Mouse (Mus musculus) CH12.LX (cell line): ENCODE results near the gene H2-Q4. TPM values are rescaled to one million over a fixed set of nuclear protein-coding genes. Genes with fewer than 3 reads are reported as not detected.
"Not testable (repeated sequence)": the region's sequence is repeated elsewhere in the genome, so short reads cannot be mapped to it uniquely, and the experiment has no call there.

Source experiments
- DNase-seq: peaks from one replicate; pipeline ENCODE4 v3.0.0-alpha.2; 2013; ENCODE audit errors: extremely low read depth
- H3K27ac ChIP-seq: 2 replicates; pipeline ENCODE4 v1.5.1; 2012; ENCODE audit warnings: low read depth, mild to moderate bottlenecking, control low read depth, moderate library complexity; ENCODE audit not compliant: insufficient read depth
- H3K27me3 ChIP-seq: replicated peaks from 2 replicates; pipeline ENCODE3; 2012; ENCODE audit warnings: inconsistent platforms
- H3K36me3 ChIP-seq, 2 experiments: replicated peaks in 1 of 2; 2 replicates each; pipeline versions ENCODE3 to v1.6.1; 2012; ENCODE audit warnings: inconsistent platforms in 1 of 2, low read length in 1 of 2, mild to moderate bottlenecking in 1 of 2, mixed read lengths in 1 of 2, moderate library complexity in 1 of 2; ENCODE audit not compliant: control insufficient read depth in 1 of 2, insufficient read depth in 1 of 2
- H3K4me1 ChIP-seq, 2 experiments: 2 replicates each; pipeline ENCODE4 v1.6.1; 2012; ENCODE audit warnings: inconsistent platforms in 1 of 2, moderate library complexity in 1 of 2; ENCODE audit not compliant: insufficient read depth in 2 of 2, control insufficient read depth in 1 of 2
- H3K4me2 ChIP-seq: 2 replicates; pipeline ENCODE4 v1.6.1; 2012; ENCODE audit warnings: low read depth, mild to moderate bottlenecking, control low read depth; ENCODE audit not compliant: poor library complexity, insufficient read depth, severe bottlenecking
- H3K4me3 ChIP-seq, 3 experiments: fragments of 150-350 bp in 1 of 3; sonication (generic) in 1 of 3; replicated peaks in 1 of 3; 2 replicates each; pipeline versions ENCODE3 to v1.5.1; 2011 to 2012; ENCODE audit warnings: low read depth in 2 of 3, low read length in 2 of 3, mild to moderate bottlenecking in 2 of 3, moderate library complexity in 2 of 3, control low read depth in 1 of 3, improper control_type of control experiment in 1 of 3, inconsistent platforms in 1 of 3, mixed read lengths in 1 of 3; ENCODE audit not compliant: poor library complexity in 1 of 3
- H3K79me2 ChIP-seq: replicated peaks from 2 replicates; pipeline ENCODE4 v1.6.1; 2012; ENCODE audit warnings: mild to moderate bottlenecking, moderate library complexity; ENCODE audit not compliant: control insufficient read depth, poor library complexity, insufficient read depth, severe bottlenecking; ENCODE audit errors: extremely low read depth
- H3K9ac ChIP-seq: 2 replicates; pipeline ENCODE4 v1.6.1; 2012; ENCODE audit warnings: low read depth, mild to moderate bottlenecking, control low read depth, moderate library complexity; ENCODE audit not compliant: insufficient read depth
- H3K9me3 ChIP-seq: replicated peaks from 2 replicates; pipeline ENCODE3; 2012; ENCODE audit warnings: low read length, inconsistent platforms, mixed read lengths
- BHLHE40 ChIP-seq: IDR thresholded peaks from 2 replicates; pipeline ENCODE4 v1.6.1; 2011; ENCODE audit warnings: mild to moderate bottlenecking, low read depth, low read length, improper control_type of control experiment
- ELF1 ChIP-seq: IDR thresholded peaks from 2 replicates; pipeline ENCODE4 v1.6.1; 2014; ENCODE audit warnings: low read depth, mild to moderate bottlenecking, inconsistent platforms, low read length, improper control_type of control experiment
- IRF4 ChIP-seq: IDR thresholded peaks from 2 replicates; pipeline ENCODE4 v1.6.1; 2014; ENCODE audit warnings: low read depth, mild to moderate bottlenecking, inconsistent platforms, low read length, improper control_type of control experiment
- JUND ChIP-seq: conservative IDR thresholded peaks from 2 replicates; pipeline ENCODE4 v1.6.1; 2011; ENCODE audit warnings: low read depth, low read length, improper control_type of control experiment
- MAX ChIP-seq: IDR thresholded peaks from 2 replicates; pipeline ENCODE4 v1.6.1; 2011; ENCODE audit warnings: low read length, improper control_type of control experiment
- MYC ChIP-seq: IDR thresholded peaks from 2 replicates; pipeline ENCODE4 v1.6.1; 2011; ENCODE audit warnings: low read depth, mild to moderate bottlenecking, improper control_type of control experiment, low read length
- NELFE ChIP-seq: IDR thresholded peaks from 2 replicates; pipeline ENCODE4 v1.6.1; 2011; ENCODE audit warnings: low read depth, low read length, improper control_type of control experiment
- PAX5 ChIP-seq: IDR thresholded peaks from 2 replicates; pipeline ENCODE4 v1.6.1; 2012; ENCODE audit warnings: low read length, inconsistent platforms, mixed read lengths
- POLR2A ChIP-seq: IDR thresholded peaks from 2 replicates; pipeline ENCODE4 v1.6.1; 2011; ENCODE audit warnings: low read depth, mild to moderate bottlenecking, improper control_type of control experiment, low read length
- POLR2AphosphoS2 ChIP-seq: IDR thresholded peaks from 2 replicates; pipeline ENCODE4 v1.6.1; 2011; ENCODE audit warnings: low read depth, low read length, improper control_type of control experiment
- RCOR1 ChIP-seq: conservative IDR thresholded peaks from 2 replicates; pipeline ENCODE4 v1.6.1; 2012; ENCODE audit warnings: low read depth, mild to moderate bottlenecking, inconsistent platforms, low read length, improper control_type of control experiment
- TBP ChIP-seq: conservative IDR thresholded peaks from 2 replicates; pipeline ENCODE4 v1.6.1; 2011; ENCODE audit warnings: low read depth, low read length, improper control_type of control experiment
- TCF12 ChIP-seq: IDR thresholded peaks from 2 replicates; pipeline ENCODE4 v1.6.1; 2014; ENCODE audit warnings: low read depth, mild to moderate bottlenecking, inconsistent platforms, low read length, improper control_type of control experiment
- UBTF ChIP-seq: IDR thresholded peaks from 2 replicates; pipeline ENCODE4 v1.6.1; 2012; ENCODE audit warnings: low read depth, mild to moderate bottlenecking, inconsistent platforms, low read length, improper control_type of control experiment, moderate library complexity
- USF1 ChIP-seq: IDR thresholded peaks from 2 replicates; pipeline ENCODE4 v1.6.1; 2014; ENCODE audit warnings: low read depth, mild to moderate bottlenecking, inconsistent platforms, low read length, improper control_type of control experiment
- ZC3H11A ChIP-seq: IDR thresholded peaks from 2 replicates; pipeline ENCODE4 v1.6.1; 2012; ENCODE audit warnings: low read depth, mild to moderate bottlenecking, inconsistent platforms, low read length, improper control_type of control experiment
- ZKSCAN1 ChIP-seq: IDR thresholded peaks from 2 replicates; pipeline ENCODE4 v1.6.1; 2012; ENCODE audit warnings: low read depth, inconsistent platforms, low read length, improper control_type of control experiment, borderline replicate concordance
- ZMIZ1 ChIP-seq: IDR thresholded peaks from 2 replicates; pipeline ENCODE4 v1.6.1; 2012; ENCODE audit warnings: low read depth, mild to moderate bottlenecking, inconsistent platforms, low read length, improper control_type of control experiment
- ZNF384 ChIP-seq: IDR thresholded peaks from 2 replicates; pipeline ENCODE4 v1.6.1; 2012; ENCODE audit warnings: low read depth, low read length, improper control_type of control experiment, inconsistent platforms
- dilution Hi-C: fragments of 300-500 bp; cut with MboI; formaldehyde crosslinking; loops from 2 replicates; pipeline ENCODE4 v1.14.3; 2020; ENCODE audit warnings: low sequenced_read_pairs; ENCODE audit not compliant: extremely low pct_unique_long_range_greater_than_20kb, extremely low pct_ligation_motif_present
- in situ Hi-C: fragments of 300-500 bp; cut with MboI; formaldehyde crosslinking; loops from 3 replicates; pipeline ENCODE4 v1.14.3; 2019; ENCODE audit warnings: low sequenced_read_pairs, low pct_ligation_motif_present, low pct_unique_long_range_greater_than_20kb, mixed read lengths
- polyA plus RNA-seq: library from polyadenylated mRNA; unstranded; fragments of >175 nt; gene quantifications from 2 replicates; pipeline ENCODE4 v1.2.1, GENCODE M21; 2012; ENCODE audit warnings: low read depth; ENCODE audit not compliant: insufficient read length
- total RNA-seq, 2 experiments: library from RNA; depleted of rRNA; stranded (reverse); fragments of 300-350 nt in 1 of 2; fragments of >200 nt in 1 of 2; gene quantifications; 2 replicates each; pipeline ENCODE4 v1.2.3; 2012 to 2014

The H2-Q4 gene
- total and polyA plus RNA-seq, 3 experiments = 116 to 165 (median 157) TPM

GRCm38 (mm10) chr17:35342711-35343476, 36.5 kb upstream of the H2-Q4 start:
- dilution Hi-C loops (no loop called here), in situ Hi-C loops (no loop called here)
- no peak overlapping the region for H3K4me3 ChIP-seq
- no peaks in the 10 kb centered on the region for H3K36me3 ChIP-seq
- no peaks in the 10 kb centered on the region for H3K9me3 ChIP-seq
- H3K9ac ChIP-seq = no peak overlapping the region
- no peak for TF ChIP-seq ZNF384
- no peak for TF ChIP-seq RCOR1
- TF ChIP-seq ZMIZ1 = no peak
- no peak for TF ChIP-seq MAX
- TF ChIP-seq TCF12 = no peak
- no peak for TF ChIP-seq USF1
- TF ChIP-seq MYC = no peak
- no peak for TF ChIP-seq POLR2AphosphoS2
- TF ChIP-seq PAX5 = no peak
- no peak for TF ChIP-seq POLR2A
- no peak for TF ChIP-seq ZKSCAN1
- no peak for TF ChIP-seq ELF1
- no peak for TF ChIP-seq BHLHE40
- no peak for TF ChIP-seq IRF4
- no peak for TF ChIP-seq JUND
- no peak for TF ChIP-seq ZC3H11A
- no peak for TF ChIP-seq NELFE
- TF ChIP-seq UBTF = no peak
- TF ChIP-seq TBP = no peak
- no peaks in the 10 kb centered on the region for H3K79me2 ChIP-seq
- no peak overlapping the region for H3K4me2 ChIP-seq
- H3K27me3 ChIP-seq = no peaks in the 10 kb centered on the region
- no peak for DNase-seq
- H3K27ac ChIP-seq = no peak overlapping the region
- no peaks in the 10 kb centered on the region for H3K4me1 ChIP-seq

- H3K9me3 ChIP-seq, H3K36me3 ChIP-seq, H3K79me2 ChIP-seq, DNase-seq, H3K4me2 ChIP-seq, H3K27me3 ChIP-seq, dilution Hi-C loops, H3K4me3 ChIP-seq, H3K27ac ChIP-seq, in situ Hi-C loops, H3K9ac ChIP-seq, H3K4me1 ChIP-seq: not testable (repeated sequence)
Observed at GRCm38 (mm10) chr17:35347659-35348058, 31.8 kb upstream of the H2-Q4 start.

- H3K9me3 ChIP-seq, dilution Hi-C loops, H3K27ac ChIP-seq, H3K4me3 ChIP-seq, DNase-seq, H3K79me2 ChIP-seq, in situ Hi-C loops, H3K27me3 ChIP-seq, H3K36me3 ChIP-seq, H3K4me2 ChIP-seq, H3K9ac ChIP-seq, H3K4me1 ChIP-seq: not testable (repeated sequence)
Observed at GRCm38 (mm10) chr17:35353275-35353674, 26.1 kb upstream of the H2-Q4 start.
